Mouse (Mus musculus): Measurements from ENCODE around the gene Stk38l. TPM values are rescaled to one million over a fixed set of nuclear protein-coding genes. Genes with fewer than 3 reads are reported as not detected.

Gene Stk38l
- polyA plus RNA-seq, 1 experiment from 2014 or later, result 20.1 TPM

Other genes starting within 250 kb of the Stk38l start
- gene Itpr2, start 222.8 kb upstream of the Stk38l start, polyA plus RNA-seq (2014; fragmentation: Nextera tagmentation; extraction: Ambion mirVana), result 4.2 and 5.9 TPM in 2 replicates
- gene Fgfr1op2, start 147.8 kb upstream of the Stk38l start, polyA plus RNA-seq (2014; fragmentation: Nextera tagmentation; extraction: Ambion mirVana), result 79.8 and 85.1 TPM in 2 replicates
- 90.9 and 93.7 TPM in 2 replicates for gene Ints13, start 147.2 kb upstream of the Stk38l start, polyA plus RNA-seq (2014; fragmentation: Nextera tagmentation; extraction: Ambion mirVana)
- gene Med21, start 82.4 kb upstream of the Stk38l start, polyA plus RNA-seq (2014; fragmentation: Nextera tagmentation; extraction: Ambion mirVana), result 125 and 132 TPM in 2 replicates
- gene Tm7sf3, start 82.2 kb upstream of the Stk38l start, polyA plus RNA-seq (2014; fragmentation: Nextera tagmentation; extraction: Ambion mirVana), result 25.8 and 27.8 TPM in 2 replicates
- 1.7 and 2.8 TPM in 2 replicates for gene Arntl2, start 71.1 kb downstream of the Stk38l start, polyA plus RNA-seq (2014; fragmentation: Nextera tagmentation; extraction: Ambion mirVana)
- not detected in 2 replicates for gene Smco2, start 125.1 kb downstream of the Stk38l start, polyA plus RNA-seq (2014; fragmentation: Nextera tagmentation; extraction: Ambion mirVana)
- gene Ppfibp1, start 163.5 kb downstream of the Stk38l start, polyA plus RNA-seq (2014; fragmentation: Nextera tagmentation; extraction: Ambion mirVana), result 29.0 and 36.1 TPM in 2 replicates
- 0.20 and 0.46 TPM in 2 replicates for gene 1700034J05Rik, start 229.4 kb downstream of the Stk38l start, polyA plus RNA-seq (2014; fragmentation: Nextera tagmentation; extraction: Ambion mirVana)